Mouse (Mus musculus) induced T-regulatory cell, adult 2 months (primary cell): ENCODE measurements at regions not wholly inside any gene's neighbourhood (a gene's known extent, or its start where the extent isn't known, plus 50 kb on each side); places are given as distances from the start of the nearest gene placed in this dataset.
A peak's percentile ranks its signal among the peaks of the same experiment; 100 is the strongest.
"Not testable (repeated sequence)": the region's sequence is repeated elsewhere in the genome, so short reads cannot be mapped to it uniquely, and the experiment has no call there.

Experiments
- DNase-seq: peaks from one replicate; pipeline ENCODE4 v3.0.0-alpha.2; 2012; ENCODE audit warnings: low read depth

DNA sequence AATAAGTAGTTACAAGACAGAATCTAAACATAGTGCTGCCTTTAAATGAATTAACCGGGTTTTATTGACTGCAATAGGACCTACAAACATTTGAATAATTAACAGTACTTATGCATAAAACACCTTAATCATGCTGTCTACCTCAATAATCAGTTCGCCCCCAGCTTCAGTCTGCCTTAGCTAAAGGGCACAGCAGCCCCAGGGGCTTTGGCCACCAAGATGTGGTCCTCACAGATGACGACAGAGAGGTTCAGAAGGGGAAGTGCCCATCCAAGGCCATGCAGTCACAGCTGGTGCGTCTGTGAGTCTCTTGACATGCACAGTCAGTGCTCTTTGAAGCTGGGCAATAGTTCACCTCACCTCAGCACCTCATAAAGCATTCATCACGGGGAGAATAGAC, 452.8 kb upstream of the Jmjd1c start:
- DNase-seq = no peak

- DNase-seq = no peak
These were observed 438.4 kb upstream of the Jmjd1c start for GRCm38 (mm10) chr10:66657520-66657919.

DNA sequence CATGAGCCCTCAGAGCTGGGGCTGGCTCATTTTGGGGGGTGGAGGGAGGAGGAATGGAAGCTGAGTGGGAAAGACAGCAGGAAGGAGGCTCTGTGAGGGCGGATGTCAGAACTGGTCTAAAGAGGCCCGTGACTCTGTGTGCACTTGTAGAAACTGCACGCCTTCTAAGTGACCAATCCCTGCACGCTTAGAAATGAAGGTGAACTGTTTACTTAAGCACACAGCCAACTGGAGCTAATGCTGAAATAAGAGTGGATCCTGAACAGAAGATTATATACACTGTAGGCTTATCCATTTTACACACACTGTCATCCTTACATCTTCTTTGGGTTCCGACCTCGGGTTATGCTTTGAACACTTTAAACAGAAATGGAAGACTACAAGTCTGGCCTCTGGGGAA, 412.8 kb upstream of the Jmjd1c start:
- no peak for DNase-seq

GRCm38 (mm10) chr10:66689196-66689595, 406.7 kb upstream of the Jmjd1c start:
- not testable (repeated sequence) for DNase-seq

DNA sequence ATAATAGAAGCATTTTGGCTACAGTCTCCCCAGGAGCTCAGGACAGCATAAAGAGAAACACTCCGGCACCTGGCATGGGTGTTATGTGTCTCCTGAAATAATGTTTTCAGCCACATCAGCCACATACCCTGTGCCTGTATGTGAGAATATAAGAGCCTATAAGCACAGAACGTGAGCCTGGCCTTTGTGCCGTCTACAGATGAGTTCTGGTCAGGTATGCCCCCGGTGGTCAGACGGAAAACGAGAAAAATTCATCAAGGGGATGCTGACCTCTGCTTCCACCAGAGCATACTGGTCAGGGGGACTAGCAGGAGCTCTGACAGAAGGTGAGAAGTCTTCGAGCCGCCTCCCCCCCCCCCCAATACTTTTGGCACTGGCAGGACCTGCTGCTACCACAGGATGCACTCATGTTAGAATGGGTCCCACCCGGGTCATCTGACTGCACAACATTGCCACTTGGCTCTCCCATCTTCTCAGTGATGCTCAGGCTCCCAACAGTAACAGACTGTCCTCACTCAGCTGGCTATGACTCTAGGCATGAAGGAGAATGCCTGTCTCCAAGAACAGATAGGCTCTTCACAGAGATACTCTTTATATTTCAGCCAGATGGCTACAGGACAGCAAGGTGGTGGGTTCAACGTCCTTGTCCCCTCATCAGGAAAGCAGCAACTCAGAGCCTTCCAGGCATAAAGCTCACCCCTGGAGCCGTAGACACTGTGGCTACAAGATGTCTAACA, 401.2 kb upstream of the Jmjd1c start:
- no peak for DNase-seq

GRCm38 (mm10) chr10:66714926-66715325, 381.0 kb upstream of the Jmjd1c start:
- DNase-seq = not testable (repeated sequence)

DNA sequence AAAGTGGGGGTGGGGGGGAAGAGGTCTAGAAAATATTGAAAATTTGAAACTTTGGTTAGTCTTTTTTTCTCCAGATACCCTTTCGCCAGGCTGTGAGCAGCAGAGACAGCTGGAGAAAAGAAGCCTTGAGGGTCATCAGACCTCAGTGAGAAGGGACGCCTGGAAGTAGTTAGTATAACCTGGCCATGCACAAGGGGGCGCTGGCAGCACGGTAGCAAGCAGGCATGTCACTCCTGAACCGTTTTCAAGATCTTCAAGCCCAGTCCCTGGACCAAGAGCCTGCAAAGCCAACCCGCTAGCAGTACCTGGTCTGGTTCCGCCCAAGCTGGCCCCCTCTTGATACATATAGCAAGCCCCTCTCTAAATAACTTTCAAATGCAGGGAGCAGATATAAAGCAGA, 378.0 kb upstream of the Jmjd1c start:
- DNase-seq = no peak

DNA sequence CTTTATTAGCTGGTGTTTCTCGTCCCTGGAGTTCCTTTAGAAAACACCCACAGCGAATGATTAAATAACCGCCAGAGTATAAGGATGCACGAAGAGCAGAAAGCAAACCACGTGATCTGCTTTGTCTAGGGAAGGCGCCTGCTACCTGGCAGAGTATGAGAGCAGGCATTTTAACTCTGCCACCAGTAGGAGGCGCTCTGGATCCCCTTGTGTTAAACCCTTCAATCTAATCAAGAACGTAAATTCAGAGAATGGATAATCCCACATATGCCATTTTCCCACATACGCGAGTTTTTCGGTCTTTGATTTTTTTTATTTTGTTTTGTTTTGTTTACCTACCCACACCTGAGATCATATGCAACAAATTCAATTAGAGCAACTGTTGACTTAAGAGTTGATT, 376.1 kb upstream of the Jmjd1c start:
- no peak for DNase-seq

- DNase-seq = no peak
These were observed 362.3 kb upstream of the Jmjd1c start for GRCm38 (mm10) chr10:66733631-66734030.

DNA sequence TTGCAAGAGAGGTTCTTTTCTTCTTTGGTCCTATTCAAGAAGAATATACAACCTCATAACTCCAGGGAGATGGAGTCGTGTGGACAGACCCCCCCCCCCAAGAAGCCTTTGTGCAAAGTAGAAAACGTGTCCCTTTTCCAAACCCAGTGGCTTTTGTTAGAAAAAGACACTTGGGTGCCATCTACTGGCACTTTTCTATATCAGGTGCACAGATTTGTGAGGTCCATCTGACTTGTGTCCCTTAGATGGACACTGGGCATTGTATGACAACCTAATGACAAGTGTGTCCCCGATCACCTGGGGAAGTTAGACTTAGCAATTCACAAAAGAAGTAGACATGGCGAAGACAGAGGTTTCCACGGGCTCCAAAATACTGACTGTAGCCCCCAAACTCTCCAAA, 361.1 kb upstream of the Jmjd1c start:
- no peak for DNase-seq

GRCm38 (mm10) chr10:66739017-66739416, 356.9 kb upstream of the Jmjd1c start:
- no peak for DNase-seq

DNA sequence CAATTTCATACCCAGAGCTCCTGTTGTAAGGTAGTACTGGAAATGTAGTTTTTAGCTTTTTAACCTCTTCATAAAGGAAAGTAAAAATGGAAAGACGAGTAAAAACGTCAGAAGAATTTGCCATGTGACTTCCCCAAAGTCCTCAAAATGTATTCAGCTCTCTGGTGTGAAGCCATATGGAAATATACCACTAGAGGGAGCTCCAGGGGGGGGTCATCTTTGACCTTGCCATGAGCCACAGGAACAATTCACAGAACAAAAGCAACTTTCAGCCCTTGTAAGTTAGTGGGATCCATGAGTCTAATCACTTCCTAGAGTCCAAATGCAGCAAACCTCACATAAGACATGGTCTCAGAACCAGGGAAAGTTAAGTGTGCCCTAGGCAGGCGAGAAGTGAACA, 354.1 kb upstream of the Jmjd1c start:
- peak; percentile 15 for DNase-seq

DNA sequence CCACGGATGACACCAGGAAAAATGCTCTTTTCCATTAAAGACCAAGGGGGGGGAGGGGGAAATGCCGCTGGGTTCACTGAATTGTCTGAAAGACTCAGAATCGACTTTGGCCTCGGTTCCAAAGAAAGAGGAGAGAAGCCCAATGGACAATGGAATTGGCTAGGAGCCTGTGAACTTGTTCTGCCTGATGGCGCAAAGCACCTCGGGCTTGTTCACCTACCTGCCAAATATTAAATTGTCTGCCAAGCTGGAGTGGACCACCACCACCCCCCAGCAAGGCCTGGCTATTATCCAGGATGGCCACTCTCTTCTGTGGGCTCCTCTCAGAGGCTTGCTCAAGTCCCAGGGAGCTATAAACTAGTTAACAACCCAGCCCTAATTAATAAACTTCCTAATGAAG, 352.7 kb upstream of the Jmjd1c start:
- DNase-seq = no peak

- no peak for DNase-seq
These were observed 350.1 kb upstream of the Jmjd1c start for GRCm38 (mm10) chr10:66745871-66746270.

DNA sequence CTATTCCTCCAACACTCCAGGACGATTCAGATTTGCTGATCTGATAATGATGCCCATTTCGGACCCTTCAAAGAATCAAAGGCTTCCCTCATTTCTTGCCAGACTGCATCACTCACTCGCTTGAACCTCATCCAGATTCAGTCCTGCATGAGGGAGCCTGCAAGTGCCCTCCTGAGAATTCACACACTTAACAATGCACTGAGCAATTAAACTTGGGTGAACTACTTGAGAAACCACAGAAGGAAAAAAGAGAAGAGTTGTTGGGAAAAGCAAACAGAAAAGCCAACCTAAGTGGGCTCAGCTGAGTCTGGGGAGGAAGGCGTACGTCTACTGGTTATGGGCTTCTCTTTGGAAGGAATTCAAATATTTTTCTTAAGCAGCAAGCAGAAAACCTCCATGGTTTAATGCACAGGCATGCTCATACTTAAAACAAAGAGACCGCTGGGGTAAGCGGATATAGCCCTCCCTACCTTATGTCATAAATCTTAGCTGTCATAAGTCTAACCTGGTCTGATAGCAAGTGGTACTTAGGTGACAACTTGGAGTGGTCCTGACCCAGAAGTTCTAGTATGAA, 343.6 kb upstream of the Jmjd1c start:
- no peak for DNase-seq

GRCm38 (mm10) chr10:66756866-66757265, 339.1 kb upstream of the Jmjd1c start:
- no peak for DNase-seq

DNA sequence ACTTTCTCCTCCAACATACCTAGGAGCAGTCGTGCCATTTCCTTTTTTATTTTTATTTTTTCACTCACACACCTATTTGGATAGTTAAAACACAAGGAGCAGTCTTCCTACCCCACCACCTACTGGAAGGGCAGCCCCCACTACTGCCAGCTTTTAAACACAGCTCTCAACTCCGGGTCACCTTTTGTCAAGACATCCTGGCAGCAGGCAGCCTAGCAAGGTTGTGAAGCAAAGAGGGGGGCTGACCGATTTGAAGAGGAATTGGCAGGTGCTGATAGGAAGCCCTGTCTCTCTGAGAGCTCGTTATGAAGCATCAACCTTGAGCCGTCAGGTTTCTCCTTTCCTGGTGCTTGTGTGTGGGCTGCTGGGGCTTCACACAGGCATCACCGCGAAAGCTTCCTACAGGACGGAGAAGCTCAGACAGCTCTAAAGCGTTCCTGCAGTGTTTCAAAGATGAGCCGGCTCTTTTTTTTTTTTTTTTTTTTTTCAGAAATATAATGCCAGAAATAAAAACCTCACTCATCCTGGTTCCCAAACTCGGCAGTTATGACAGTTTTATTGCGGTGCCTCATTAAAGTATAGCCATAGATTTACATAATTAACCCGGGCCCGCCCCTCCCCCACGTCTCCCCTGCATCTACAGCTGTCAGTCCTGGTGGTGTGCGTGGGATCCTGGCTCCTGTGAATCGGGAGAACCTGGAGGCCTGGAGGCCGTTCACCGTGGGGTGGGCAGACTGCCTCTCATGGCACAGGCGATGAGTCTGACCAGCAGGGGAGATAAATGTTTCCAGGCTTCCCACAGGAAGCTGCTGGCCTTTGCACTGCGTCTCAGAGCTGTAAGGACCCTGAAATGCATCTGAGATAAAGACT, 325.5 kb upstream of the Jmjd1c start:
- DNase-seq = no peak

- DNase-seq = no peak
These were observed 315.4 kb upstream of the Jmjd1c start for GRCm38 (mm10) chr10:66780335-66781170.

DNA sequence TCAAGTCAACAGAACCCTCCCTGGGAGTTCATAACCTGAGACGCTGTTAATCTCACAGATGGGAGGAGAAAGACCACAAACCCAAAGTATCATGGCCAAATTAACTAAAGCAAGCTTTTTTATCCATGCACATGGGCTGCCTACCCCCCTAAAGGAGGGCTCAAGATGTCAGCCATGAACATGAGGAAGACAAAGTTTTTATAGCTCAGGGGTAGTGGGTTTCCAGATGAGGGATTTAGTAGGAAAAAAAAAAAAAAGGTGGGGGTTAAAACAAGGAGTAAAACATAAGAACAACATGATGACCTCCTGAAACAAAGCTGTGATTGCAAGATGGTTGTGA, 314.8 kb upstream of the Jmjd1c start:
- DNase-seq = no peak

GRCm38 (mm10) chr10:66782025-66782424, 313.9 kb upstream of the Jmjd1c start:
- no peak for DNase-seq

GRCm38 (mm10) chr10:66787812-66788211, 308.1 kb upstream of the Jmjd1c start:
- no peak for DNase-seq

DNA sequence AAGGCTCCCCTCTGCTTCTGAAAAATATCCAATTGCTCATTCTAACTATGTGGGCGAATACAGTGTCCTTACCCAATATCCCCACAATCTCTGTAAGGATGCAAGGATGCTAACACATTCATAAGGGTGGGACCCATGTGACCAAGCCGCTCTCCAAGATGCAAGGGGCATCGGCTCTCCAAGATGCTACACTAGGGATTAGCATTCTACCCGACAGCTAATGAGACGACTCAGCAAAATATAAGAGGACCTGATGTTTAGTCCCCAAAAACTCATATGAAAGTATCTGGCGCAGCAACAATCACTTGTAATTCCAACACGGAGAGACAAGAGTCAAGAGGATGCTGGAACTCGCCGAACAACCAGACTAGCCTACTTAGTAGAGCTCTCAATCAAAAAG, 299.6 kb upstream of the Jmjd1c start:
- DNase-seq = no peak
